Mouse (Mus musculus) liver, embryonic 12.5 days (tissue): ENCODE data around the gene Frem3. TPM values are rescaled to one million over a fixed set of nuclear protein-coding genes. Genes with fewer than 3 reads are reported as not detected.
"Not testable (repeated sequence)": the region's sequence is repeated elsewhere in the genome, so short reads cannot be mapped to it uniquely, and the experiment has no call there.

Source experiments
- ATAC-seq: fragments of 200-750 bp; cut with Nextera tagmentation; 2 replicates; pipeline ENCODE4 v1.8.0; 2017; ENCODE audit warnings: moderate number of reproducible peaks, mild to moderate bottlenecking, moderate library complexity
- H3K27ac ChIP-seq: fragments of 300-500 bp; sonication (generic); 2 replicates; pipeline ENCODE4 v1.5.1; 2016; ENCODE audit warnings: mild to moderate bottlenecking
- H3K27me3 ChIP-seq: fragments of 300-500 bp; sonication (generic); replicated peaks from 2 replicates; pipeline ENCODE4 v1.6.1; 2016; ENCODE audit warnings: mild to moderate bottlenecking, moderate library complexity
- H3K36me3 ChIP-seq: fragments of 300-500 bp; sonication (generic); 2 replicates; pipeline ENCODE4 v1.6.1; 2016; ENCODE audit warnings: mild to moderate bottlenecking, moderate library complexity
- H3K4me1 ChIP-seq: fragments of 300-500 bp; sonication (generic); 2 replicates; pipeline ENCODE4 v1.6.1; 2016
- H3K4me2 ChIP-seq: fragments of 300-500 bp; sonication (generic); 2 replicates; pipeline ENCODE4 v1.6.1; 2016; ENCODE audit warnings: mild to moderate bottlenecking, moderate library complexity
- H3K4me3 ChIP-seq: fragments of 300-500 bp; sonication (generic); 2 replicates; pipeline ENCODE4 v1.5.1; 2016; ENCODE audit warnings: mild to moderate bottlenecking, moderate library complexity
- H3K9ac ChIP-seq: fragments of 300-500 bp; sonication (generic); 2 replicates; pipeline ENCODE4 v1.6.1; 2016; ENCODE audit warnings: mild to moderate bottlenecking, moderate library complexity
- H3K9me3 ChIP-seq: fragments of 300-500 bp; sonication (generic); replicated peaks from 2 replicates; pipeline ENCODE4 v1.6.1; 2016; ENCODE audit warnings: mild to moderate bottlenecking, moderate library complexity
- WGBS: fragments of 180-500 bp; shearing (Covaris S2); methylation state at CpG from one replicate; pipeline ENCODE4 v1.1.7; 2016; ENCODE audit not compliant: insufficient replicate concordance; 5-methylcytosine and 5-hydroxymethylcytosine counted together
- polyA plus RNA-seq: library from polyadenylated mRNA; unstranded; fragments of >200 nt; fragmentation: Nextera tagmentation; extraction: Ambion mirVana; gene quantifications from 2 replicates; pipeline ENCODE4 v1.2.1, GENCODE M21; 2016

Gene Frem3
- polyA plus RNA-seq, 1 experiment from 2014 or later: 0.13 TPM

DNA sequence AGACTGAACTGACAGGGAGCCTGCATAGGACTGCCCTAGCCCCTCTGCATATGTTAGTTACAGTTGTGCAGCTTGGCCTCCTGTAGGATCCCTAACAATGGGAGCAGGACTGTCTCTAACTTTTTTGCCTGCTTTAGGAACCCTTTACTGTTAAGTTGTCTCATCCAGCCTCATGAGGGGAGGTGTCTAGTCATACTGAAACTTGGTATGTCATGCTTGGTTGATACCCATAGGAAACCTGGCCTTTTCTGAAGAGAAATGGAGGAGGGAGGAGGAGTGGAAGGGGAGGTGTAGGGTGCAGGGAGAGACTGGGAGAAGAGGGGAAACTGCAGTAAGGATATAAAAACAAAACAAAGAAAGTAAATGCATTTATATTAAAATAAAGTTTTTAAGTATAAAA lies 121.4 kb downstream of the Frem3 start:
- H3K27me3 ChIP-seq: no peaks in the 10 kb centered on the region
- H3K4me1 ChIP-seq: peaks cover 9% of the 10 kb centered on the region
- H3K4me2 ChIP-seq: no peak overlapping the region
- no peak overlapping the region for H3K27ac ChIP-seq
- peaks cover 80% of the 10 kb centered on the region for H3K36me3 ChIP-seq
- no peaks in the 10 kb centered on the region for H3K9me3 ChIP-seq
- H3K9ac ChIP-seq: no peak overlapping the region
- ATAC-seq: no peak
- H3K4me3 ChIP-seq: no peak overlapping the region

DNA sequence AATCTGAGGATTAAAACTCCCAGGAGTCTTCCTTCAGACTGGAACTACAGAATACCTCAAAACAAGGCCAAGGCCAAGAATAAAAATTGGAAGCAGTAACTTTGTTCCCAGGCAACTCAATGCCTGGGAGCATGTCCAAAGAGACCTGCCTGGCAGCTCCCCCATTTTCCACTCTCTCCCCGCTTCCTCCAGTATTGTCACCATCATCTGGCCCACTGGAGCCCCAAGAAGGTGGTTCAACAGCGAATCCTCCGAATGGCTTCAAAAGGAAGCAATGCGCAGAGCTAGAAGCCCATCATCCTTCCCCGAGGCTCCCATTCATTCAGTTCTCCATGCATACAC lies 127.1 kb downstream of the Frem3 start:
- ATAC-seq: no peak
- Histone ChIP-seq H3K4me2 (peak overlapping the region; percentile 93), H3K9me3 (no peaks in the 10 kb centered on the region), H3K27me3 (no peaks in the 10 kb centered on the region), H3K4me1 (peaks cover 26% of the 10 kb centered on the region), H3K9ac (peak overlapping the region; percentile 98), H3K27ac (peak overlapping the region; percentile 96), H3K36me3 (peaks cover 30% of the 10 kb centered on the region), H3K4me3 (peak overlapping the region; percentile 89)
- WGBS: 2% methylated on average over 5 of the region's 5 CpGs

DNA sequence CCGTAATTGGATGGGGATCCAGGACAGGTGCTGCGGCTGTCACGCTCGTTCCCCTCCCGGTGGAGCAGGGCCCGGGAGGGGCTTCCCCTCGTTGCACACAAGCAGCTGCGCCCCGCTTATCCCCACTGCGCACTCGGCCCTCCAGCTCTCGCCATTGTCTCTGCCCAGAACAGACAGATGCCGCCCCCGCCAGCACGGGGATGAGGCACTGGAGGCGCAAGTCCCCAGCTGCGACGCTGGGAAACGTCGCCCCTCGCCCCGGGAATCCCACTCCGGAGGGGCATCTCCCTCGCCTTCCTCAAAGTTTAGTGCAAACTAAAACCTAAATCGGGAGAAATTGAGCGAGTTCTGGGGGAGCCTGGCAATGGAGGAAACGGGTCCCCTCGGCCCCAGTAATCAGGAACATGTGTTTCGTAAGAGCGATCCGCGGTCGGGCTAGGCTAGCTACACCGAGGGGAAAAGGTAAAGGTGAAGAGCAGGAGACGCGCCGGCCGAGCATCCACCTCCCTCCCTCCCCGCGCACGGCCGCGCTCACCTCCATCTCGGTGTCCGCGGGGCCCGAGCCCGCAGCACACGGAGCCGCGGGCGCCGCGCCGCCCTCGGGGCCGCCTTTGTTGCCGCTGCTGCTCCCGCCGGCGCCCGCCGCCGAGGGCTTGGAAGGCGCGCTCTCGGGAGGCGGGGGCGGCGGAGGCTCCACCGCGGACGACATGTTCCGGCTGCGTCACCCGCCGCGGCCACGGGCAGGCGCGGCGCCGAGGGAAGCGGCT lies 127.7 kb downstream of the Frem3 start:
- no peaks in the 10 kb centered on the region for H3K27me3 ChIP-seq
- H3K4me3 ChIP-seq: peak overlapping the region; percentile 89
- H3K27ac ChIP-seq: peak overlapping the region; percentile 96
- H3K9ac ChIP-seq: peak overlapping the region; percentile 98
- under 1% methylated on average over 83 of the region's 84 CpGs for WGBS
- no peaks in the 10 kb centered on the region for H3K9me3 ChIP-seq
- H3K36me3 ChIP-seq: peaks cover 26% of the 10 kb centered on the region
- ATAC-seq: peak; percentile 58
- peaks cover 26% of the 10 kb centered on the region for H3K4me1 ChIP-seq
- H3K4me2 ChIP-seq: peak overlapping the region; percentile 93

DNA sequence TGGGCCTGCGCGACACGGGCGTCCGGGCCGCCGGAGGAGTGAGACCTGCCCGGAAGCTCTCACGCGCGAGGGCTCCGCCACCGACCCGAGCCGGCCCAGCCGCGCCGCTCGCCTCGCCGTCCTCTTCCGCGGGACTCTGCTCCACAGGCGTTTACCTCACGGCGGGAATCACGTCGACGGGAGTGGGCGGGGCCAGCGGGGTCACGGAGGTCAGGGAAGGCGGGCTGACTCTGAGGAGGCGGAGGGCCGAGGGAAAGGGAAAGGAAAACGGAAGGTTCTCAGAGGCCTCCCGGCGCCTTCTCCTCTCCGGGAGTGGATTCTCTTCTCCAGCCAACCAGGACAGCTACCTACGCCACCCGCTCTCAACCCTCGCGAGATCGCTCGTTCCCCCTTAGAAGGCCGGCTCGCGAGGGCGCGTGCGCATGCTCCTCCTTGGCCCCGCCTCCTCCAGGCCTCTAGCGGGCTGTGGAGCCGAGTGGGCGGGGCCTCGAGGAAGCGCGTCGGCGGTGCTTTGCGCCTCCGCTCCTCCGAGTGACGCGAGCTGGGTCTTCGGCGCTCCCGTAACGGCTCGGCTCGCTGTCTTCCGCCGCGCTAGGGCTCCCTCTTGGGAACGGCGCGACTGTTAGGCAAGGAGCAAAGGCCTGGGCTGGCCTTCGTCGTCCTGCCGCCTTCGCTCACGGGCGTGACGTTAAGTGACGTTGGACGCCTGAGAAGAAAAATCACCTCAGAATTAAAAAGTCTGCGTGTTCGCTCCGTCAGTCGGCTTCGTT lies 128.5 kb downstream of the Frem3 start, which contains the start of gene Smarca5:
Smarca5 (minus strand) TSS at position 343 of the 770 bp plus-strand sequence.
- ATAC-seq: peak; percentile 98
- 0% methylated on average over 90 of the region's 91 CpGs for WGBS
- not testable (repeated sequence) for H3K27me3 ChIP-seq

DNA sequence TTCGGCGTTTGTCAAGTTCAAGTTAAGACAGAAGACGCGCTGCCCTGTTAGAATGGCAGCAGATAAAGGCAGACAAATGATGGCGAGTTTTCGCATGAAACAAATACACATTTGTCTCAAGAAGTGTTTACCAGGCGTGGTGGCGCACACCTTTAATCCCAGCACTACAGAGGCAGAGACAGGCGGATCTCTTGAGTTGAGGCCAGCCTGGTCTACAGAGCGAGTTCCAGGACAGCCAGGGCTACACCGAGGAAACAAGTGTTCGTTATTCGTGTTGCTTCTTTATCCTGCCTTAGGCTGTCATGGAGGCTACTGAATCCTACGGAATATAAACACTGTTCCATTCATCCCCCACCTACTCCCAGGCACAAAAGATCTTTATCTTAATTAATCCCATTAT lies 129.1 kb downstream of the Frem3 start:
- Histone ChIP-seq H3K9ac (peak overlapping the region; percentile 80), H3K4me3 (peak overlapping the region; percentile 89), H3K9me3 (no peaks in the 10 kb centered on the region), H3K4me2 (peak overlapping the region; percentile 85), H3K27me3 (no peaks in the 10 kb centered on the region), H3K27ac (peak overlapping the region; percentile 96), H3K36me3 (peaks cover 13% of the 10 kb centered on the region), H3K4me1 (peaks cover 26% of the 10 kb centered on the region)
- 11% methylated on average over 14 of the region's 14 CpGs for WGBS
- ATAC-seq: peak; percentile 59

More for the DNA sequence above, 128.5 kb downstream of the Frem3 start, which contains the start of gene Smarca5:
- H3K4me1 ChIP-seq: peaks cover 26% of the 10 kb centered on the region
- H3K9me3 ChIP-seq: not testable (repeated sequence)
- peak within 1 kb of the TSS; percentile 98 for H3K9ac ChIP-seq
- H3K4me2 ChIP-seq: peak within 1 kb of the TSS; percentile 93
- peak within 1 kb of the TSS; percentile 89 for H3K4me3 ChIP-seq
- H3K27ac ChIP-seq: peak within 1 kb of the TSS; percentile 96
- H3K36me3 ChIP-seq: peaks cover 19% of the 10 kb centered on the region

Other genes with a start within 250 kb of the Frem3 start
- gene Gypa, start 117.3 kb upstream of the Frem3 start, polyA plus RNA-seq: 495 and 540 TPM in 2 replicates
- gene Smarca5, start 128.4 kb downstream of the Frem3 start, polyA plus RNA-seq: 98.2 and 104 TPM in 2 replicates